ENCODE assay signal across 19 mouse cellular contexts in the genomic region with DNA sequence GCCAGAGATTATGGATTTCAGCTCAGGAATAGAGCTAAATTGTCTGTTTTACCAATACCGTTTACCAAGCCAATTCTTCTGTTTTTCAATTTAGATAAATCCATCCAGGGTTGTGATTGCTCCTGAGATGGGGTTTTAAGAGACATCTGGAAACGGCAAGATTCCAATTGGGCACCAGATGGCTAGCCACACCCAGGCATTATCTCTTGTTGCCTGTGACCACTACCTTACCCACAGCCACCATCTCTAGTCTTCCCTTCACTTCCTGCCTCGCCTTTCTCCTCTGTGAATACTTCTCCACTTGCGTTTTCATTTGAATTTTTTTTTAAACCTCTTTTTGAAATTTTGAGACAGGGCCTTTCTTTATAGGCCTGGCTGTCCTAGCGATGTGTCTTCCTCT. TPM values are rescaled to one million over a fixed set of nuclear protein-coding genes. Genes with fewer than 3 reads are reported as not detected.
DNase-seq lines count a peak whose midpoint lies in the region; ATAC-seq and TF ChIP-seq lines count a peak whose summit lies in the region.
"Had no signal": no experiment of that assay in that cellular context is flagged by ENCODE, and none has a peak within 500 bp of the region (broad histone marks: within the 10 kb centered on the region; RNA-seq: fewer than 3 reads in every experiment).

No protein-coding gene starts in this region.

- H3K36me3 ChIP-seq in MEL (ENCODE audit: control insufficient read depth in 1 of 2, insufficient read depth in 2 of 2, low read length in 2 of 2) = peaks cover 0 to 2% of the 10 kb centered on the region in 2 experiments; a peak in 2 of 4 replicates
- H3K36me3 ChIP-seq in midbrain, embryonic 16.5 days (ENCODE audit: control insufficient read depth, insufficient read depth, low read length) = no peaks in the 10 kb centered on the region
- H3K36me3 ChIP-seq: embryonic facial prominence, embryonic 15.5 days; forebrain, embryonic 10.5 days; forebrain, embryonic 15.5 days; heart, embryonic 12.5 days; hindbrain, embryonic 15.5 days had no signal

- ATAC-seq in megakaryocyte-erythroid progenitor cell, adult 5-6 weeks (replicated peaks; ENCODE audit: low FRiP score, low TSS enrichment, poor library complexity, severe bottlenecking) = peak; percentile 90
- ATAC-seq in midbrain, embryonic 16.5 days = no peak
- ATAC-seq: forebrain, embryonic 15.5 days; intestine, embryonic 16.5 days had no signal

- no peak overlapping the region for H3K9ac ChIP-seq in MEL (ENCODE audit: control insufficient read depth, low read depth, low read length, poor library complexity, severe bottlenecking)
- no peak overlapping the region for H3K9ac ChIP-seq in midbrain, embryonic 16.5 days (ENCODE audit: low read depth, low read length)
- H3K9ac ChIP-seq: embryonic facial prominence, embryonic 15.5 days; forebrain, embryonic 15.5 days; heart, embryonic 12.5 days; hindbrain, embryonic 15.5 days had no signal

- TF ChIP-seq CTCF in gastrocnemius, adult 2 months (IDR thresholded peaks at IDR 0.05) = no peak
- no peak for TF ChIP-seq CTCF in MEL (IDR thresholded peaks at IDR 0.05 in 2 of 3, conservative IDR thresholded peaks at IDR 0.05 in 1 of 3; ENCODE audit: control insufficient read depth in 1 of 3, insufficient read depth in 1 of 3, low read depth in 2 of 3, low read length in 3 of 3, poor library complexity in 1 of 3, severe bottlenecking in 1 of 3)
- TF ChIP-seq CTCF in lung, adult 2 months (IDR thresholded peaks at IDR 0.05; ENCODE audit: insufficient read depth, low read length) = no peak

- no peaks in the 10 kb centered on the region for H3K9me3 ChIP-seq in MEL (replicated peaks; ENCODE audit: insufficient read depth, low read length)
- no peaks in the 10 kb centered on the region for H3K9me3 ChIP-seq in midbrain, embryonic 16.5 days (replicated peaks; ENCODE audit: control insufficient read depth, low read length, poor library complexity, severe bottlenecking)
- H3K9me3 ChIP-seq: embryonic facial prominence, embryonic 15.5 days; forebrain, embryonic 10.5 days; forebrain, embryonic 15.5 days; heart, embryonic 12.5 days; hindbrain, embryonic 15.5 days had no signal

- TF ChIP-seq EP300 in MEL (IDR thresholded peaks at IDR 0.05; ENCODE audit: low read depth in 1 of 2, low read length in 2 of 2) = peak; percentile 28 to 69; a peak in 2 of 4 replicates

- WGBS in lung, adult 2 months = 84% methylated on average over 5 of the region's 5 CpGs
- WGBS in midbrain, embryonic 16.5 days = 85% methylated on average over 5 of the region's 5 CpGs

- H3K27ac ChIP-seq in gastrocnemius, adult 2 months = peak overlapping the region; percentile 28; the same call in 1 of the 2 replicates
- H3K27ac ChIP-seq in MEL (ENCODE audit: control insufficient read depth, low read depth, low read length) = no peak overlapping the region
- no peak overlapping the region for H3K27ac ChIP-seq in midbrain, embryonic 16.5 days (ENCODE audit: low read length)
- H3K27ac ChIP-seq: embryonic facial prominence, embryonic 15.5 days; forebrain, embryonic 10.5 days; forebrain, embryonic 15.5 days; hindbrain, embryonic 15.5 days had no signal

- H3K79me2 ChIP-seq in MEL (ENCODE audit: control insufficient read depth, insufficient read depth, low read length, poor library complexity) = no peaks in the 10 kb centered on the region

- peak; percentile 26 for DNase-seq in gastrocnemius, adult 2 months
- DNase-seq in gastrocnemius, postnatal 4 days (ENCODE audit: low spot score in 2 of 2) = no peak
- peak; percentile 19 for DNase-seq in CD4-positive helper T cell, adult 2 months (ENCODE audit: low read depth, low spot score)
- DNase-seq in MEL (ENCODE audit: low read depth, low spot score) = peak; percentile 49
- no peak for DNase-seq in lung, adult 2 months
- no peak for DNase-seq in adrenal gland, postnatal 14 days
- DNase-seq: adrenal gland, postnatal 10 days; cerebellum, adult 18-20 months; embryo, embryonic 11 days; gastrocnemius, postnatal 10 days had no signal

- TF ChIP-seq RAD21 in MEL (IDR thresholded peaks at IDR 0.05; ENCODE audit: low read depth, low read length) = no peak

- H3K4me3 ChIP-seq in gastrocnemius, adult 2 months = no peak overlapping the region
- H3K4me3 ChIP-seq in MEL (ENCODE audit: control insufficient read depth in 1 of 2, insufficient read depth in 1 of 2, low read depth in 2 of 2, low read length in 2 of 2) = no peak overlapping the region
- H3K4me3 ChIP-seq in lung, adult 2 months (replicated peaks; ENCODE audit: extremely low read depth, low read depth, low read length) = no peak overlapping the region
- H3K4me3 ChIP-seq in midbrain, embryonic 16.5 days (ENCODE audit: low read depth, low read length) = no peak overlapping the region
- H3K4me3 ChIP-seq: embryonic facial prominence, embryonic 15.5 days; erythroblast, embryonic 14.5 days; forebrain, embryonic 10.5 days; forebrain, embryonic 15.5 days; heart, embryonic 12.5 days; hindbrain, embryonic 15.5 days had no signal

- intact Hi-C loops in gastrocnemius, adult 2 months (cut with DNase I) = no loop called here

- no peak for TF ChIP-seq POLR2A in MEL (IDR thresholded peaks at IDR 0.05; ENCODE audit: control insufficient read depth in 1 of 2, insufficient read depth in 1 of 2, low read depth in 1 of 2, low read length in 2 of 2, poor library complexity in 1 of 2)
- TF ChIP-seq POLR2A in lung, adult 2 months (IDR thresholded peaks at IDR 0.05; ENCODE audit: borderline replicate concordance, extremely low read depth, low read depth, low read length) = no peak

- H3K4me1 ChIP-seq in MEL (ENCODE audit: control insufficient read depth in 1 of 2, insufficient read depth in 2 of 2, low read length in 2 of 2) = 0 out of 4 replicates have a peak, but pooled peaks cover 0 to 5% of the 10 kb centered on the region in 2 experiments
- H3K4me1 ChIP-seq in lung, adult 2 months (ENCODE audit: control insufficient read depth, insufficient read depth, low read length) = no peaks in the 10 kb centered on the region
- no peaks in the 10 kb centered on the region for H3K4me1 ChIP-seq in midbrain, embryonic 16.5 days (ENCODE audit: control insufficient read depth, insufficient read depth, low read length)
- H3K4me1 ChIP-seq: embryonic facial prominence, embryonic 15.5 days; forebrain, embryonic 15.5 days; heart, embryonic 12.5 days; hindbrain, embryonic 15.5 days had no signal

- no peaks in the 10 kb centered on the region for H3K27me3 ChIP-seq in MEL (ENCODE audit: control insufficient read depth in 1 of 2, insufficient read depth in 2 of 2, low read length in 2 of 2)
- no peaks in the 10 kb centered on the region for H3K27me3 ChIP-seq in midbrain, embryonic 16.5 days (ENCODE audit: control insufficient read depth, insufficient read depth, low read depth, low read length)
- H3K27me3 ChIP-seq: embryonic facial prominence, embryonic 15.5 days; forebrain, embryonic 15.5 days; heart, embryonic 12.5 days; hindbrain, embryonic 15.5 days had no signal

- no peak overlapping the region for H3K4me2 ChIP-seq in midbrain, embryonic 16.5 days (ENCODE audit: low read length)
- H3K4me2 ChIP-seq: embryonic facial prominence, embryonic 15.5 days; forebrain, embryonic 15.5 days; heart, embryonic 12.5 days; hindbrain, embryonic 15.5 days had no signal

TF ChIP-seq in MEL, 35 proteins besides CTCF, POLR2A, EP300 and RAD21 (continues in another document):
- TF ChIP-seq USF2 (IDR thresholded peaks at IDR 0.05; ENCODE audit: borderline replicate concordance in 1 of 2, insufficient read depth in 1 of 2, low read depth in 1 of 2, low read length in 2 of 2) (no peak), MAZ (IDR thresholded peaks at IDR 0.05; ENCODE audit: low read depth, low read length) (no peak), ZMIZ1 (IDR thresholded peaks at IDR 0.05; ENCODE audit: low read depth, low read length) (no peak), SIN3A (IDR thresholded peaks at IDR 0.05; ENCODE audit: low read length) (no peak), ZKSCAN1 (IDR thresholded peaks at IDR 0.05; ENCODE audit: low read depth, low read length) (no peak), CHD1 (IDR thresholded peaks at IDR 0.05; ENCODE audit: low read depth, low read length) (no peak), JUND (IDR thresholded peaks at IDR 0.05; ENCODE audit: low read depth, low read length) (no peak), ELF1 (IDR thresholded peaks at IDR 0.05; ENCODE audit: low read depth, low read length) (no peak), TAL1 (IDR thresholded peaks at IDR 0.05; ENCODE audit: low read length) (peak; percentile 60), GABPA (IDR thresholded peaks at IDR 0.05; ENCODE audit: low read depth, low read length) (no peak), MYC (IDR thresholded peaks at IDR 0.05; ENCODE audit: low read depth, low read length) (no peak), ZNF384 (IDR thresholded peaks at IDR 0.05; ENCODE audit: low read depth, low read length) (no peak), BHLHE40 (IDR thresholded peaks at IDR 0.05; ENCODE audit: borderline replicate concordance, low read depth, low read length) (no peak), KAT2A (conservative IDR thresholded peaks at IDR 0.05; ENCODE audit: low read depth, low read length) (no peak), POLR2AphosphoS5 (IDR thresholded peaks at IDR 0.05; ENCODE audit: borderline replicate concordance, low read depth, low read length) (no peak), MAX (IDR thresholded peaks at IDR 0.05; ENCODE audit: low read length) (no peak), GATA1 (IDR thresholded peaks at IDR 0.05; ENCODE audit: low read depth, low read length) (peak; percentile 57), ETS1 (IDR thresholded peaks at IDR 0.05; ENCODE audit: low read depth, low read length) (0 out of 2 replicates have a peak, but pooled peaks have one; percentile 24), TCF12 (IDR thresholded peaks at IDR 0.05; ENCODE audit: low read depth, low read length) (peak; percentile 53; the same call in 1 of the 2 replicates), MYB (IDR thresholded peaks at IDR 0.05; ENCODE audit: low read depth, low read length) (no peak), NRF1 (IDR thresholded peaks at IDR 0.05; ENCODE audit: insufficient read depth, low read depth, low read length, poor library complexity, severe bottlenecking) (no peak)

RNA-seq across cellular contexts. Expression of a gene that starts 46.0 kb away (rescaled TPM):
- total RNA-seq in gastrocnemius, adult 2 months (2021) = 10 to 100 TPM; 16.3 to 24.0 TPM
- total RNA-seq in gastrocnemius, postnatal 4 days (2021) = 10 to 100 TPM; 51.1 to 51.3 TPM
- total RNA-seq in MEL (2012; rRNA removed) = 28.2 and 30.7 TPM in 2 replicates
- 100 to 1,000 TPM in 1 of 2 experiments, 10 to 100 TPM in 1; 28.2 to 396 TPM for polyA plus RNA-seq in MEL (2012; ENCODE audit: insufficient read depth in 1 of 2, insufficient read length in 2 of 2, low read depth in 1 of 2, low replicate concordance in 2 of 2, missing spikeins in 1 of 2)
- 12.6 and 18.4 TPM in 2 replicates for total RNA-seq in megakaryocyte-erythroid progenitor cell, adult 5-6 weeks (2014; fragmentation: Nextera tagmentation)
- total RNA-seq in megakaryocyte-erythroid progenitor cell, adult 5-6 weeks (2017) = 49.3 and 75.9 TPM in 2 replicates
- polyA plus RNA-seq in lung, adult 2 months (2012; rRNA removed) = 5.1 and 9.1 TPM in 2 replicates
- total RNA-seq in adrenal gland, postnatal 14 days (2021) = 47.7 and 52.0 TPM in 2 replicates
- polyA plus RNA-seq in midbrain, embryonic 16.5 days (2015; fragmentation: Nextera tagmentation; extraction: Ambion mirVana) = 91.5 and 105 TPM in 2 replicates

Comparison
In these comparisons a context has a peak if more than half of its experiments do, and no peak if none do; other contexts are left out.
1. DNase-seq: peak in gastrocnemius, adult 2 months (single experiment), CD4-positive helper T cell, adult 2 months (single experiment) and MEL (single experiment); none in gastrocnemius, postnatal 4 days (0 of 2), lung, adult 2 months (single experiment) and adrenal gland, postnatal 14 days (single experiment).